Mouse (Mus musculus): ENCODE results near the gene Emc10. TPM values are rescaled to one million over a fixed set of nuclear protein-coding genes. Genes with fewer than 3 reads are reported as not detected.

Emc10 gene
- total RNA-seq, 2 experiments from 2014 or later = 169 to 185 TPM

DNA sequence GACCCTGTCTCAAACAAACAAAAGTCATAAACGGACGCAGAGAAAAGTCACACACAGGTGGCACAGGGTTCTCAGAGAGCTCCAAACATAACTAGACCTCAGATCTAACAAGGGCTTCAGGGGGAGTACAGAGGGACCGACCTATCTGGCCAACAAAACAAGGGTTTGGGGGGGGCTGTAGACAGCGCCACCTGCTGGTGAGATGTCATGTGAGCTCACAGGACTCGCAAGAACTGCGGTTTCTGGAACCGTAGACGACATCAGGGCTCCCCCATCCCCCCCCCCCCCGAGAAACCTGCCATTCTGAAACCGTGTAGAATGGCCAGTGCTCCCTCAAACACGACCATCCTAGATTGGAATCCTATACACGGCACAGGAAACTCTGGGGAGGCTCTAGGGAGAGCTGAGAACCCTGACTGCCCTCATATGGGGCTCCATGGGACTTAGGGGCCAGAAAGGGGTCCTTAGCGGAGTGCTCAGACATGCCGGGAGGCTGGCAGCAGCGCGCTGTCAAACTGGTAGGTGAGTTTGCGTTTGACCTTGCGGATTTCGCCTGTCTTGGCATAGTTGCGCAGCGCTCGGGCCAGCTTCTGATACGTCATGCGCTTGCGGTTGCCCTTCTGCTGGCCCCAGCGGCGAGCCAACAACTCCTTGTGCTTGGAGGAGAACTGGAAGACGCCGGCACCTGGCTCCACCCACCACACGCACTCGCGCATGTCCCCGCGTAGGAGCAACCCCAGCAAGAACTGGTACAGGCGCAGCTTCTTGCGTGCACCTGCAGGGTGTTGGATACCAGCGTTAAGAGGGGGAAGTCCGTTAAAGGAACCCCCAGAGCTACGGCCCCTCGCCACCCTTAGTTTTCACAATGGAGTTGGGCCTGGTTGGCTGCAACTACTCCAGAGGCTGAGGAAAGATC is 31.4 kb upstream of the Emc10 start:
- peak; percentile 74 for DNase-seq (ENCODE audit: low spot score in 2 of 2)
- intact Hi-C loops (cut with DNase I) = no loop called here

DNA sequence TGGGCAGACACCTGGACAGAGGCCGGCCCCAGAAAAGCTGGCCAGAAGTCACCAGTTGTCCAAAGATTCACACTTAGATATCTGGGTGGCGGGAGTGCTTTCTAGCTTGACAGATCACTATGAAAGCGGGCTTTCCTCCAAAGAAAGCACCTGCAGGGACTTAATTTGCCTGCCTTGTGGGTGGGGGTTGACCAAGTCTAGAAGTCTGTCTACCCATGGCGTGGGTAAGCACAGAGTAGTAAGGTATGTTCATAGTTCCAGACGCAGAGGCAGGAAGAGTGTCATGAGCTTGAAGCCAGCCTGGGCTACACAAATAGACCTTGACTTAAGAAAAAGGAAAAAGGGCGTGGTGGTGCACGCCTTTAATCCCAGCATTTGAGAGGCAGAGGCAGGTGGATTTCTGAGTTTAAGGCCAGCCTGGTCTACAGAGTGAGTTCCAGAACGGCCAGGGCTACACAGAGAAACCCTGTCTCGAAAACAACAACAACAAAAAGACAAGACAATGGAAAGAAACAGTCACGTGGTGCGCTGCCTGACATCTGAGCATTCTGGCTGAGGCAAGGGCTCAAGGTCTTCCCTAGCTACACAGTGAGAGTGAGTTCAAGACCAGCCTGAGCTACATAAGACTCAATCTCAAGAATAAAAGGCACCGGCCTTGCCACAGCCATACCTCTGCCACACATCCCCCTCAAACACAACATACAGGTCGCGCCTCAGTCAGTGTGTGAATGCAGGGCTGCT is 30.3 kb upstream of the Emc10 start:
- no peak for DNase-seq (ENCODE audit: low spot score in 2 of 2)
- intact Hi-C loops (cut with DNase I) = no loop called here

DNA sequence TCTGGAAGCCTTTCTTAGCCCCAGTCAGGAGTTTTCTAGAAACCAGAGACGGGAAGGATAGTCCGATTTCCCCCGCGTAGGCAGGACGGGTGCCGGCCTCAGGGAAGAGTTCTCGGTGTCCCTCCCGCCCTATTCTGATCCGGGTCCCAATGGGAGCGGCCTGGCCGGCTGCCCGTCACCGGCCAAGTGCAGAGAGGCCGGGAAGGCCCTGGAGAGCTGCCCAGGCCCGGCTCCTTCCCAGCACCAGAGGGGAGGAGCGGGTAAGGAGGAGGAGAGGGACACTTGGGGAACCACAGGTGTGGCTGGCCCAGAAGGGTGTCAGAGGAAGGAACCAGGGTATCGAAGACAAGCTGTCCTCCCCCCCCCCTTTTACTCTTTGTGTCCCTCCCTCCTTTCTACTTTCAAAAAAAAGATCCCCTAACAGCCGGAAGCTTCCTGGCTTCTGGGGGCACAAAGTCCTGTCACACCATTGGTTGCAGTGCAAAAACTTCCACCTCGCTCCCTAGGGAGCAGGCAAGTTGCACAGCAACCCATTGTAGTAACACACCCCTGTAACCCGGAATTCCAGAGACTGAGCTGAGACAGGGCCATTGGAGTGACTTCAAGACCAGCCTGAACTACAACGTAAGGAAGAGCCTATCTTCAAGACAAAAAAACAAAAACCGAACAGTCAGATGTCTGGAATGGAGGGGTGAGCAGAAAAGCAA is 28.9 kb upstream of the Emc10 start:
- intact Hi-C loops (cut with DNase I) = no loop called here
- peak; percentile 43 to 44 for DNase-seq (ENCODE audit: low spot score in 2 of 2)

DNA sequence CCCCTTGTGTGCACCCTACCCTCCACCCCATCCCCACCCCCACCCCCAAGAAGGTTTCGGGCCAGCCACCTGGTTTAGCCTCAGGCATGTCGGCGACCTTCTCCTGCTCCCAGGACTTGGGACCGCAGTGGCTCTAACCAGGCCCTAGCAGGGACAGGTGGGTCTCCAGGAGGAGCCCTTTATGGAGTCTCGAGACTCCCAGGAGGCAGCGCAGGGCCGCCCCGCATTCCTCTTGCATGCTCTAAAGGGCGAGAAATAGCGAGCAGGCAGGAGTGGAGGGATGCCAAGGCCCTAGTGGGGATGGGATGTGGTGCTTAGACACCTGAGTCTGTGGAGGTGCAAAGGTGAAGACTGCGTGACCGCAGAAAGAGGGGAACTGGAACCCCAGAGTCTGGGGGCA is 28.2 kb upstream of the Emc10 start, which contains the start of gene Mybpc2:
Gene Mybpc2, minus strand, starts transcription at position 155 of the 400 bp plus-strand sequence.
- intact Hi-C loops (cut with DNase I) = loop anchor here (5.0 kb wide), 1 partner anchor 128 kb away; no protein-coding TSS in a partner anchor
- DNase-seq (ENCODE audit: low spot score in 2 of 2) = no peak

DNA sequence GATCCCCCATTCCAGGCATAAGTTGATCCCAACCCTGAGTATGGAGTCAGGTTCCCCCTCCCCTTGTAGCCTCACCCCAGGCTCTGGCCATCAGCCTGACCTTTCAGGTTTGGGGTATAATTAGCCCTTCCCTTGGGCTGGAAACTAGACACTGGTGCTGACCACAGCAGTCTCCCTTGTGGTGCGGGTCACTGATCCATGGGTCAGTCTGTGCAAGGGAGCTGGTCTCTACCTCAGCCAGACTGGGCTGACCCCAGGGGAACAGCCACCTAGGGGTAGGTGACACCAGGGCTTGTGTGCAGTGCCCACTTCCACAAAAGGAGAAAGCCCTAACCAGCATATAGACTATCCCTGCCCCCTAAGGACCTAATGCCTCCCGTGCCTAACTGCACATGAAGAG is 26.7 kb upstream of the Emc10 start:
- no peak for DNase-seq (ENCODE audit: low spot score in 2 of 2)
- intact Hi-C loops (cut with DNase I) = loop anchor here (5.0 kb wide), 1 partner anchor 129 kb away; no protein-coding TSS in a partner anchor

DNA sequence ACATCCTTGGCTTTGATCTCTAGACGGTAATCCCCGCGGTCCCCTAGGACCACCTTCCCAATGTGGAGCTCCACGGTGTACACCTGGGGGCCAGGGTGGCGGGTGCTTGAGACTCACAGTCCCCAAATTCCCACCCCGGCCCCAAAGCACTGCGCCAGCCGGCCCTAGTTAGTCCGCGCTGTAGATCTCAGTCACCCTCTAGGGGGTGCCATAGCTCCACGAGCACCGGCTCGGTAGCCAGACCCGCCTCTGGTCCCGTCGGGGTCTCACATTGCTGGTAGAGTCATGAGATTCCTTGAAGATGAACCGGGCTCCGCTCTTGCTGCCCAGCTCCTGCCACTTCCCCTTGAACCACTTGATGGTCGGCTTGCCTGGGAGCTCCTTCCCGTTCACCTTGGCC is 25.4 kb upstream of the Emc10 start:
- intact Hi-C loops (cut with DNase I) = loop anchor here (5.0 kb wide), 1 partner anchor 131 kb away; no protein-coding TSS in a partner anchor
- no peak for DNase-seq (ENCODE audit: low spot score in 2 of 2)

DNA sequence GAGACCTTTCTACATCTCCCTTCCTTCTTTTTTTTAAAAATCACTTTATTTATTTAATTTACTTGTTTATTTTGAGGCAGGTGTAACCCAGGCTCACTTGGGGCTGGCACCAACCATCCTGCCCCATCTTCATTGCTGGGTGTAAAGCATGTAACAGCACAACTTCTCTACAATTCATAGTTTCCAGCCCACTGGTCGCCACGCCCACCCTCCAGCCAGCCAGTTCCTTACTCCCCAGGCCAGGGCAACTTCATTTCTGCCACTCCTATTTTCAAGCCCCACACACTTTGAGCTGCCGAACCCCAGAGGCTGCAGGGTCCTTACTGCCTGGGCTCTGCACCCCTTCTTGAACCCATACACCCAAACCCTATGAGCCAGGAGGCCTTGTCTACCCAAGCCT is 24.7 kb upstream of the Emc10 start:
- intact Hi-C loops (cut with DNase I) = loop anchor here (5.0 kb wide), 1 partner anchor 131 kb away; no protein-coding TSS in a partner anchor
- DNase-seq (ENCODE audit: low spot score in 2 of 2) = no peak

DNA sequence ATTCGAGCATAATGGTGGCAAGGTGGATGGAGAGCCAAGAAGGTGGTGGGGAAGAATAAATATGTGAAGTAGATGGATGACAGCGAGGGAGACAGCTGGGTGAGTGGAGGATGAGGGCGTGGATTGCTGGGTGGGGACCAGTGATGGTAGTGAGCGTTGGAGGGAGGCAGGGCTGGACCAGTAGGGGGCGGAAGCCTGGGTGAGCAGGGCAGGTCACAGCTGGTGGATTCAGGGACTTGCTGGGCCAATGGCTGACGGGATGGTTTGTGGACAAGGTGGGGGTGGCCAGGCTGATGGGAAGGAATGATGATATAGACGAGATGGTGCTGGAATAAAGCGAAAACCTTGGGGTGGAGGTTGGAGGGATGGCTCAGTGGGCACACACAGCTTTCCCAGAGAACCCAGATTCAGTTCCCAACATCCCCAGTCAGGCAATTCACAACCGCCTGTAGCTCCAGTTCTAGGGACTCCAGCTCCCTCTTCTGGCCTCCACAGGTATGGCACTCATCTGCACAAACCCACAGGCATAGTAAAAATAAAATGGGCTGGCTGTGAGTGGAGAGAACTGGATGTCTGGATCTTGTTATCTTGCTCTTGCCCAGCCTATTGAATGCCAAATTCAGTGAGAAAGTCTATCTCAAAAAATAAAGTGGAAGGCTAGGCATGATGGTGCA is 23.0 kb upstream of the Emc10 start:
- no peak for DNase-seq (ENCODE audit: low spot score in 2 of 2)
- intact Hi-C loops (cut with DNase I) = no loop called here

DNA sequence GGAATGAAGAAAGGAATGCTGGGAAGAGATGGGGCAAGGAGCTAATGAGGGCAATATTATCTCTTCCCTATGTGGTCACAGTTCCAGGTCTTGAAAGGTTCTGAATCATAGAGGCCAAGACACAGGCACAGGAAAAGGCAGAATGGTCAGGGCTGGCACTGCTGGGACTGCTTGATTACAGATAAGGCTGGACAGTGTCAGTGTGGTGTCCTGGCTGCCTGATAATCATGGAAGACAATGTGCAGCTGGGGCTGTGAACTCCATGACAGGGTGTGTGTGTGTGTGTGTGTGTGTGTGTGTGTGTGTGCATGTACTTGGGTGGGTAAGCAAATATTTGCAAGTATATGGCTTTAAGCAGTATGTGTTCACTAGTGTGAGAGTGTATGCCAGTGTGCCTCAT is 11.2 kb upstream of the Emc10 start:
- DNase-seq (ENCODE audit: low spot score in 2 of 2) = no peak
- intact Hi-C loops (cut with DNase I) = no loop called here

DNA sequence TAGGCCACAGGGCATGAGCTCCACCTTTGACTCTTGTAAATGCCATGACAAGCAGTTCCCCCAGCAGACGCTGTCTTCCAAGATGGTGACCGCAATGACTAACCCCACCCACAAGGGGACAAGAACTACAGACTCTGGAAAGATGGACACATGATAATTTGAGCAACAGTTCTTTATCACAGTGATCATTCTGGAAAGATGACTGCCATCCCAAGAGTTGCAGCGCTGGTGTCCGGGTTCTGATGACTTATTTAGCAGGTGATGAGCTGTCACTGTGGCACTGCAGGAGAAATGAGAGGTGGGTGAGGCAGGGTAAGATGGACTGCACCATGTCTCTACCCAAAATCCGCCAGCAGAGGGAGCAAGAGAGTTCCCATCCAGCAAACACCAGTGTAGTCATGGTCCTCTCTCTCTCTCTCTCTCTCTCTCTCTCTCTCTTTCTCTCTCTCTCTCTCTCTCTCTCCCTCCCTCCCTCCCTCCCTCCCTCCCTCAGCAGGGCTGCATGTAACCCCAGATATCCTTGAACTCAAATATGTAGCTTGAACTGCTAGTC is 5.3 kb upstream of the Emc10 start:
- DNase-seq (ENCODE audit: low spot score in 2 of 2) = peak; percentile 63 to 76
- intact Hi-C loops (cut with DNase I) = loop anchor here (2.0 kb wide), 1 partner anchor 49 kb away; no protein-coding TSS in a partner anchor

DNA sequence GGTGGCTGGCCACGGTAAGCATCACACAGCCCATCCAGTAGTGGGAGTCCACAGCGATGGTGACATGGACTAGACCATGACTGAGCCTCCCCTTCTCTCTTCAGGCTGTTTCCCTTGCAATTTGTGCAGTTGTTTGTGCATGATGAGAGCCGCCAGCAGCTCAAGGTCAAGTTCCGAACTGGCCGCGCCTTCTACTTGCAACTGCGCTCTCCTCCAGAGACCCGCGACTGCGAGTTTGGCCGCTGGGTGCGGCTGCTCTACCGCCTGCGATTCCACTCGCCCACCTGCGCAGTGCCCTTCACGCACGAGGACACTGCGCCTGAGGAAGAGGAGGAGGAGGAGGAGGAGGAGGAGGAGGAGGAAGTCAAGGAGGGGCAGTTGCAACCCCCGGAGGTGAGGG is 3.7 kb upstream of the Emc10 start:
- no peak for DNase-seq (ENCODE audit: low spot score in 2 of 2)
- intact Hi-C loops (cut with DNase I) = loop anchor here (2.0 kb wide), 1 partner anchor 51 kb away; no protein-coding TSS in a partner anchor

DNA sequence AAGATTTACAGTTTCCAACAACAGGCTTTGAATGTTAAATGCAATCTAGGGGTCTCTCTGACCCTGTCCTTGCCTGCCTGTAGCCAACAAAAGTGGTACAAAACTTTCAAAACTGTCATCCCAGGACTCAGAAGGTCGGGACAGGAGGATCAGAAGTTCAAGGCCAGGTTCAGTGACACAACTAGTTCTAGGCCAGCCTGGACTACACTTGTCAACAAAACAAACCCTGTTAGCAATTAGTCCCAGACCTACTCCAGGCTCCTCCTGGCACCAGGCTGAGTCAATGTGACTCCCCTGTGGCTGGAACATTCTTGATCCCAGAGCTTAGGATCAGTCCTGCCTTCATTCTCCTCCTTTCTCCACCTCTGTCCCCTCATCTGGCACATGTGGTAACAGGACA is 2.6 kb upstream of the Emc10 start:
- no peak for DNase-seq (ENCODE audit: low spot score in 2 of 2)

DNA sequence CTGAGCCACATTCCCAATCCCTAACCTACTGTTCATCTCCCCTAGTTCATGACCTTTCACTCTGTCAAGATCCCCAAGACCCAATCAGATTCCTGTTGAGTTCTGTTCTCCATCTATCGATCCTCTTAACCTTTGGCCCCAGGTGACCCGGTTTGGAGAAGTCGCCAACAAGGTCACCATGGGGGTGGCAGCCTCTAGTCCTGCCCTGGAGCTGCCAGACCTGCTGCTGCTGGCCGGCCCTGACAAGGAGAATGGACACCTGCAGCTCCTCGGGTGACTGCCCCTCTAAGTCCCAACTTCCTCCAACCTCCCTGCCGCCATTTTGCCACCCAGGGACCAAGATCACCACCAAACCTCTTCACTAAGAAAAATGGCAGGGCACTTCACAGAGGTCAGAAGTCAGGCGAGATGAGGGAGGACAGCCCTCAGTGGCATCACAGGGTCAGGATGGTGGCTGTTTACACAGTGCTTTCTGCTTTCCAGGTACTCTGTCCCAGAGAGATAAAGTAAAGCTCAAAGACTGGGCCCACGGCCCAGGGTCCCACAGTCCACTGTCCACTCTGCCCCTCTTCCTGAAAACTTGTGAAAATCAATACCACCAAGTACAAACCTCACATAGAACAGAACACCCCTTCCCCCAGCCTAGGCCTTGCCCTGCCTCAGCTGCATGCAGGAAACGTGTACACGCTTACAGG is 1.2 kb upstream of the Emc10 start:
- no peak for DNase-seq (ENCODE audit: low spot score in 2 of 2)
- intact Hi-C loops (cut with DNase I) = no loop called here

More for the DNA sequence above, 2.6 kb upstream of the Emc10 start:
- intact Hi-C loops (cut with DNase I) = no loop called here

DNA sequence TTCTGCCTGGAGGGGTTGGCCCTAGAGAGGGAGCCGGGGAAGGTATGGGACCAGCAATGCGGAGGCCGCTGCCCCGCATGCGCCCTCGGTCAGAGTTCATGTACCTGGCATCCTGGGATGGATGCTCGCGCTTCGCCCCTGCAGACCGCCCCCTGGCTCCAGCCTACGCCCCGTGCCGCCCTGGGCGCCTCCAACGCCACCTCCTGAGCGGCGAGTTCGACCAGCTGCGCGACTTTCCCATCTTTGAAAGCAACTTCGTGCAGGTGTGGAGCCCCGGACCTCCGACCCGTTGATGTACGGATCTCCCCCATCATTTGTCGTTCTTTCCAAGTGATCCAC is 411 bp upstream of the Emc10 start:
- intact Hi-C loops (cut with DNase I) = no loop called here
- no peak for DNase-seq (ENCODE audit: low spot score in 2 of 2)

DNA sequence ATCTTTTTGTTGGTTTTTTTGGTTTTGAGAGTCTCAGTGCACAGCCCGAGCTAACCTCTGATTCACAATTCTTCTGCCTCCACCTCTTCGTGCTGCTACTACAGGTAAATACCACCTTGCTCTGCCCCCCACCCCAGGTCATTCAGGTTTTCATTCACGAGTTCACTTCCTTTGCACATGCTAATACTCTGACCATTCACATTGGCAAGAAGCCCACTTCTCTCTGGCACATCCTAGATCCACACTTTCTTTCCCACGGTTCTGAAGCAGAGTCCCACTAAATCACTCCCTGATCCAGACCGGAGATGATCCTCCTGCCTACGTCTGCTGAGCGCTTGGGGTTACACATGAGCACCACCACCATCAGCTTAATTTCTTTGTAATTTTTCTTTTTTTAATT is 1.2 kb downstream of the Emc10 start:
- DNase-seq (ENCODE audit: low spot score in 2 of 2) = no peak
- intact Hi-C loops (cut with DNase I) = no loop called here

DNA sequence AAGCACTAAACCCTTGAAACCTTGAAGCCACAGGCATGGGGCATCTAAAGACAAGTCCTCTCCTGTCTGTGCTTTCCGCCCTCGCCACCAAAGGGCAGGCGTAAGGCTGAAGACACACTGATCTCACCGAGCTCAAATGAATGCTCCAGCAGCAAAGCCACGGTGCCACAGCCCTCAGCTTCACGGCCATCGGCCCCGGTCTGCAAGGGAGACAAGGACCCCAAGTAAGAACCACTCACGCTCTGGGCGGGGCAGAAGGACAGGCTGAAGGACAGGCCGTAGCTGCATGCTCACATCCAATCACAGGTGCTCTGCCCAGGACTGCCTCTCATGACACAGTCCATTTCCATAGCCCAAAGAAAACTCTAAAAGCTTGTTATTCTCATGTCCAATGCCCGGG is 1.6 kb downstream of the Emc10 start:
- intact Hi-C loops (cut with DNase I) = no loop called here
- DNase-seq (ENCODE audit: low spot score in 2 of 2) = no peak

DNA sequence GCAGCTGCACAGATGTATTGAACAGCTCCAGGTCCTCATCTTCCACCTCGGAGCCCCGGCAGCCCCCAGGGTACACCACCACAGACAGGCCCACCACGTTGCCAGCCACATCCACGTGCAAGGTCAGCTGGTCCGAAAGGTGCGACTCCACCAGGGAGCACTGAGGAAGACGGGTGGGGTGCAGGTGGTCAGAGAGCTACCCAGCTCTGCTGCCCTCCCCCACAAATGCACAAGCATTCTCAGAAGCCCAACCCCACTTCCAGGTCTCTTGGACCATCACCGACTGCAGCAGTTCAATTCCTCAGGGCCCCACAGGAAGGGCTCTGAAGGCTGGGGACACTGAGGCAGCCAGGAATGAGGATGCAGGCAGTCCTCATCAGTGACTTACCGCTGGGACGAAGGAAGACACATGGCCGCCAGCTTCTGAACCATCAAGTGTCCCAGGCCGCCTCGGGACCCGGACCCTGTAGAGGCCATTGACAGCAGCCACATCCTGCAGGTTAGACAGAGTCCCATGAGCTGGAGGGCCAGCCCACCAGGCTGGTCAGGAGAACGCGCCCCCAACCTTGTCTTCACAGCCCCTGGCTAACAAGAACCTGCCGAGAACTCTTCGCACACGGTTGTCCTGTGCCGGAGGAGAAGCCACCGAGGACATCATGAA is 4.0 kb downstream of the Emc10 start:
- intact Hi-C loops (cut with DNase I) = no loop called here

DNA sequence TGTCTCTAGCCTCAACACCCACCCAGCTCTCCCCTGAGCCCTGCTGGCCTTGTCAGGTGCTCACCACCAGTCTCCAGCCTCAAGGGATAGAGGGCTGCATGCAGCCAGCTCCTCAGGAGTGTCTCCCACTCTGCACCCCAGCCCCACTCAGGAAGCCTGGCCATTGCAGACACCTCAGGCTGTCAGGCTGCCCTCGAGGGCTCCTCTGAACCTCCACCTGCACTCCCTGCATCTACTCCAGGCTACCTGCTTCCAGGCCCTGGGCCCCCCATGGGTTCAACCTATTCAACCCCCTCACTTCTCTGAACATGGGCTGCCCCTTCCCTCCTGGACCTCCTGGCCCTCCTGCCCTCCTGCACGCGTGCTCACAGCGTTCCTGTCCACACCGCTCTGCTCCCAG is 4.9 kb downstream of the Emc10 start:
- DNase-seq (ENCODE audit: low spot score in 2 of 2) = peak in 1 of 2 experiments; percentile 2
- intact Hi-C loops (cut with DNase I) = no loop called here

More for the DNA sequence above, 4.0 kb downstream of the Emc10 start:
- no peak for DNase-seq (ENCODE audit: low spot score in 2 of 2)
